Mouse (Mus musculus) liver, embryonic 12.5 days (tissue): ENCODE results near the gene Pde6c. TPM values are rescaled to one million over a fixed set of nuclear protein-coding genes. Genes with fewer than 3 reads are reported as not detected.

ENCODE experiments used
- ATAC-seq: fragments of 200-750 bp; cut with Nextera tagmentation; 2 replicates; pipeline ENCODE4 v1.8.0; 2017; ENCODE audit warnings: moderate number of reproducible peaks, mild to moderate bottlenecking, moderate library complexity
- H3K27ac ChIP-seq: fragments of 300-500 bp; sonication (generic); 2 replicates; pipeline ENCODE4 v1.5.1; 2016; ENCODE audit warnings: mild to moderate bottlenecking
- H3K27me3 ChIP-seq: fragments of 300-500 bp; sonication (generic); replicated peaks from 2 replicates; pipeline ENCODE4 v1.6.1; 2016; ENCODE audit warnings: mild to moderate bottlenecking, moderate library complexity
- H3K36me3 ChIP-seq: fragments of 300-500 bp; sonication (generic); 2 replicates; pipeline ENCODE4 v1.6.1; 2016; ENCODE audit warnings: mild to moderate bottlenecking, moderate library complexity
- H3K4me1 ChIP-seq: fragments of 300-500 bp; sonication (generic); 2 replicates; pipeline ENCODE4 v1.6.1; 2016
- H3K4me2 ChIP-seq: fragments of 300-500 bp; sonication (generic); 2 replicates; pipeline ENCODE4 v1.6.1; 2016; ENCODE audit warnings: mild to moderate bottlenecking, moderate library complexity
- H3K4me3 ChIP-seq: fragments of 300-500 bp; sonication (generic); 2 replicates; pipeline ENCODE4 v1.5.1; 2016; ENCODE audit warnings: mild to moderate bottlenecking, moderate library complexity
- H3K9ac ChIP-seq: fragments of 300-500 bp; sonication (generic); 2 replicates; pipeline ENCODE4 v1.6.1; 2016; ENCODE audit warnings: mild to moderate bottlenecking, moderate library complexity
- H3K9me3 ChIP-seq: fragments of 300-500 bp; sonication (generic); replicated peaks from 2 replicates; pipeline ENCODE4 v1.6.1; 2016; ENCODE audit warnings: mild to moderate bottlenecking, moderate library complexity
- WGBS: fragments of 180-500 bp; shearing (Covaris S2); methylation state at CpG from one replicate; pipeline ENCODE4 v1.1.7; 2016; ENCODE audit not compliant: insufficient replicate concordance; 5-methylcytosine and 5-hydroxymethylcytosine counted together
- polyA plus RNA-seq: library from polyadenylated mRNA; unstranded; fragments of >200 nt; fragmentation: Nextera tagmentation; extraction: Ambion mirVana; gene quantifications from 2 replicates; pipeline ENCODE4 v1.2.1, GENCODE M21; 2016

The Pde6c gene
- polyA plus RNA-seq, 1 experiment from 2014 or later, result 3.5 TPM

DNA sequence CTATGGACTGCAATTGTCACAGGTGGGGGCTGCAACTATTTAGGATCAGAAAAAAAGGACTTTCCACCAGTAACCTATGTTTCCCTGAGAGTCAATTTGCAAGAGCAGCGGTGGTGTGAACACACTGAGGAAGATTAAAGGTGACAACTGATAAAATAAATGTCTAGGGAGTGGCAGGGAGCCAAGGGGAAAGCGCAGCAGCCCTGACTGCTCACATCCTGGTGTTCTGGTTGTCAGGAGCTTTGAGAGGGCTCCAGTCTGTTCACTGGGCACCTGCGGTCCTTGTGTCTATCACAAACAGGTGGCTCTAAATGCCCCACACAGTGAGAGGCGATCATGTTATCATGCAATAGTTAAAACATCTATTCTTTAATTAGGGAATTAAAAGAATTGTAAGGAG lies 20.0 kb upstream of the Pde6c start:
- Histone ChIP-seq H3K27me3 (no peaks in the 10 kb centered on the region), H3K4me1 (no peaks in the 10 kb centered on the region), H3K9ac (no peak overlapping the region), H3K4me2 (no peak overlapping the region), H3K9me3 (no peaks in the 10 kb centered on the region), H3K36me3 (no peaks in the 10 kb centered on the region), H3K27ac (no peak overlapping the region), H3K4me3 (no peak overlapping the region)
- 39% methylated on average over 4 of the region's 4 CpGs for WGBS
- no peak for ATAC-seq

DNA sequence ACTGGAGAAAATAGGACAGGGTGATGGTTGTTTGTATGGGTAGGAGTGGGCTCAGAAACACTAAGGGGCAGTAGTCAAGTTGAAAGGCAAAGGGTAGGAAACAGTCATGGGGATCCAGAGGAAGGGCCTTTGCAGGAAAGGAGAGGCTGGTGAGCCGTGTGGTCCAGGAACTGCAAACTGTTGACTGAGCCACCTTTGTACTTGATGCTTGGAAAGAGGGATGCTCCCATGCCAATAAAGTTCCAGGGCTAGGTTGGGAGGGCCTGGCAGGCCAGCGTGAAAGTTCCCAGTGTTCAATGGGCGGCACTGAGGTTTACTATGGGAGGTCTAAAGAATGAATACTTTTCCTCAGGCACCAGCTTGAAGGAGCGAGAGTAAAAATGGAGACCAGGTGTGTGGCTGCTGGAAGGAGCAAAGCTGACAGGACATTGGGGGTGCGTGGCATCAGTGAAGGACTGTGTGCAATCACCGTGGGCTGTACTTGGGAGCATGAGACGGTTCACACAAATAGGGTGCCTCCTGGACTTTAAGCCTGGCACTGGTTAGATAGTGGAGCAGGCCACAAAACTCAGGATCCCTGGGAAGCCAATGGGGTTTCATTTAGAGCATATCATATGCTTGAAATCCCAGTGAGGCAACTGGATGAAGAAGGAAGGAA lies 17.6 kb upstream of the Pde6c start:
- WGBS, result 67% methylated on average over 7 of the region's 7 CpGs
- Histone ChIP-seq H3K27ac (no peak overlapping the region), H3K9me3 (no peaks in the 10 kb centered on the region), H3K27me3 (0 out of 2 replicates have a peak, but pooled peaks cover 1% of the 10 kb centered on the region), H3K9ac (no peak overlapping the region), H3K4me1 (no peaks in the 10 kb centered on the region), H3K36me3 (0 out of 2 replicates have a peak, but pooled peaks cover 5% of the 10 kb centered on the region), H3K4me3 (no peak overlapping the region), H3K4me2 (no peak overlapping the region)
- 0 out of 2 replicates have a peak, but pooled peaks have one; percentile 31 for ATAC-seq

DNA sequence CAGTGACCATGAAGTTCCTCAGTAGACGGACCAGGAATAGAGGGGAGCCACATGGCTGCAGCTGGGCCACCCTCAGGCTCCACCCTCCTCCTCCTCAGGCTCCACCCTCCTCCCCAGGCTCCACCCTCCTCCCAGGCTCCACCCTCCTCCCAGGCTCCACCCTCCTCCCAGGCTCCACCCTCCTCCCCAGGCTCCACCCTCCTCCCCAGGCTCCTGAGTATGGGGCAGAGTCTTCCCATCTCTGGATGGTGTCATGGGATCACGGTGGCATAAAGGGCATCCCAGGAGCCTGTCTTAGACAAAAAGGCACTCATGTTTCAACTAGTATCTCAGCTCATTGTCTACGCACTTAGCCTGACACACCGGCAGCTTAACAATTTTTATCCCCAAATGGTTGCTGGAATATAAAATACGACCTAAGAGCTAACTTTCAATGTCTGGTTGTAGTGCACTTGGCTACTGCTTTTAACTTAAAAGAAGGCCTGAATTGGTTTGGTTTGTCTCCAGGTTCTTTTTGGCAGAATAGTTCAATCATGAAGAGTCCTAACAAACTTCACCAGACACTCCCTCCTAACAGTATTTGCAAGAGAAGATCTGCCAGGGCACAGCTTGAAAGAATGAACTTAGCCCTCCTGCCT lies 12.3 kb upstream of the Pde6c start:
- Histone ChIP-seq H3K27me3 (peaks cover 37% of the 10 kb centered on the region), H3K9me3 (no peaks in the 10 kb centered on the region), H3K27ac (no peak overlapping the region), H3K36me3 (0 out of 2 replicates have a peak, but pooled peaks cover 5% of the 10 kb centered on the region), H3K4me2 (no peak overlapping the region), H3K9ac (no peak overlapping the region), H3K4me1 (no peaks in the 10 kb centered on the region), H3K4me3 (no peak overlapping the region)
- peak; percentile 45 for ATAC-seq
- WGBS, result 65% methylated on average over 5 of the region's 5 CpGs

GRCm38 (mm10) chr19:38123921-38124320 lies 8.7 kb upstream of the Pde6c start:
- WGBS, result 22% methylated on average over 9 of the region's 9 CpGs
- Histone ChIP-seq H3K36me3 (no peaks in the 10 kb centered on the region), H3K4me3 (peak overlapping the region; percentile 52), H3K27ac (peak overlapping the region; percentile 67), H3K9me3 (no peaks in the 10 kb centered on the region), H3K9ac (peak overlapping the region; percentile 55), H3K4me2 (peak overlapping the region; percentile 62), H3K27me3 (peaks cover 50% of the 10 kb centered on the region), H3K4me1 (no peaks in the 10 kb centered on the region)
- ATAC-seq, result no peak

GRCm38 (mm10) chr19:38124401-38125218 lies 8.0 kb upstream of the Pde6c start:
- peak overlapping the region; percentile 62 for H3K4me2 ChIP-seq
- no peaks in the 10 kb centered on the region for H3K9me3 ChIP-seq
- peak; percentile 67 for ATAC-seq
- peak overlapping the region; percentile 55 for H3K9ac ChIP-seq
- peak overlapping the region; percentile 52 for H3K4me3 ChIP-seq
- H3K27ac ChIP-seq, result peak overlapping the region; percentile 78
- H3K4me1 ChIP-seq, result no peaks in the 10 kb centered on the region
- H3K27me3 ChIP-seq, result peaks cover 50% of the 10 kb centered on the region
- WGBS, result 2% methylated on average over 42 of the region's 77 CpGs
- no peaks in the 10 kb centered on the region for H3K36me3 ChIP-seq

GRCm38 (mm10) chr19:38125219-38125610 lies 7.4 kb upstream of the Pde6c start, which contains the start of gene Rbp4:
TSS of gene Rbp4 (minus strand) at chr19:38125281.
- Histone ChIP-seq H3K4me3 (peak within 1 kb of the TSS; percentile 52), H3K9me3 (no peaks in the 10 kb centered on the region), H3K27ac (peak within 1 kb of the TSS; percentile 78), H3K27me3 (peaks cover 47% of the 10 kb centered on the region), H3K4me1 (no peaks in the 10 kb centered on the region), H3K4me2 (peak within 1 kb of the TSS; percentile 62), H3K36me3 (no peaks in the 10 kb centered on the region), H3K9ac (peak within 1 kb of the TSS; percentile 55)
- WGBS, result 53% methylated on average over 6 of the region's 6 CpGs
- ATAC-seq, result no peak

DNA sequence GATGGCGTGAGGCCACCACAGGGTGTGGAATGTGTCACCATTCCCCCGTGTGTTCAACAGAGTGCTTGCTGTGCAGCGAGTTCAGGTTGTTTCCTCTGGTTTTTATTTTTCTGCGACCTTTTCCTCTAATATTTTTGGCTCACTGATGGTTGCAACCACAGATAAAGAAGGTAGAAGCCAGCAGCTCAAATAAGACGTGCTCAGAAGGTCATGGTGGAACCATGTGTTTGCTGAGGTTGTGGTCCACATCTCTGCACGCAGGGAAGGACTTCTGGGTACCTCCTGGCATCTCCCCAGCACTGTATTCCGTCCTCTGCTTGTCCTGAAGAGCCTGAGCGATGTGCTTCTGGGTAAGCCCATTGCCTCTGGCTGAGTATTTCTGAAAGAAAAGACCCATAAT lies 5.9 kb upstream of the Pde6c start:
- Histone ChIP-seq H3K36me3 (no peaks in the 10 kb centered on the region), H3K9ac (no peak overlapping the region), H3K4me1 (no peaks in the 10 kb centered on the region), H3K27me3 (peaks cover 47% of the 10 kb centered on the region), H3K4me3 (no peak overlapping the region), H3K27ac (no peak overlapping the region), H3K4me2 (no peak overlapping the region), H3K9me3 (no peaks in the 10 kb centered on the region)
- ATAC-seq, result no peak
- WGBS, result 44% methylated on average over 8 of the region's 8 CpGs

- Histone ChIP-seq H3K4me1 (no peaks in the 10 kb centered on the region), H3K36me3 (no peaks in the 10 kb centered on the region), H3K4me2 (no peak overlapping the region), H3K27me3 (no peaks in the 10 kb centered on the region), H3K27ac (peak overlapping the region; percentile 64), H3K9me3 (no peaks in the 10 kb centered on the region), H3K4me3 (no peak overlapping the region), H3K9ac (no peak overlapping the region)
- ATAC-seq, result peak; percentile 85
- 50% methylated on average over 11 of the region's 11 CpGs for WGBS
These were observed 1.4 kb downstream of the Pde6c start for GRCm38 (mm10) chr19:38133986-38134385.

DNA sequence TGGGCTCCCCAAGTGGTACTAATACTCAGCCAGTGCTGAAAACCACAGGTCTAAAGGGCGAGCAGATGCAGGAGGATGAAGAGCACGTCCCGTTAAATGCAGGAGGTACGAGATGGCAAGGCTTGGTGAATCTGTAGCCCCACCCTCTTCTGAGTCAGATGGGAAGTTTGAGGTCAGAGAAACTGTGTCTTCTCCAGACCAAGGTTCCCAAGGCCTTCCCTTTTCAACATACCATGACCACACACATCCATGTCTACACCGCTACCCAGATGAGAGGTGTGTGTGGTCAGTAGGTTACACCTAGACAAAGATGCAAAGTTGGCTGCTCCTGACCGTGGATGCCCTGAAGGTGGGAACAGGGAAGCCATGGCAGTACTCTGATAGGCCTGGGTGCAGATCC lies 2.2 kb downstream of the Pde6c start:
- Histone ChIP-seq H3K36me3 (no peaks in the 10 kb centered on the region), H3K4me2 (no peak overlapping the region), H3K27me3 (no peaks in the 10 kb centered on the region), H3K4me3 (no peak overlapping the region), H3K9ac (no peak overlapping the region), H3K4me1 (no peaks in the 10 kb centered on the region), H3K27ac (peak overlapping the region; percentile 64), H3K9me3 (no peaks in the 10 kb centered on the region)
- ATAC-seq, result no peak; the same call in 1 of the 2 replicates
- 65% methylated on average over 6 of the region's 6 CpGs for WGBS

- Histone ChIP-seq H3K9ac (no peak overlapping the region), H3K4me3 (no peak overlapping the region), H3K4me2 (no peak overlapping the region), H3K27ac (no peak overlapping the region), H3K27me3 (no peaks in the 10 kb centered on the region), H3K36me3 (no peaks in the 10 kb centered on the region), H3K9me3 (no peaks in the 10 kb centered on the region), H3K4me1 (no peaks in the 10 kb centered on the region)
- ATAC-seq, result no peak
- WGBS, result 34% methylated on average over 4 of the region's 4 CpGs
These were observed 11.1 kb downstream of the Pde6c start for GRCm38 (mm10) chr19:38143540-38144271.

- H3K4me2 ChIP-seq, result no peak overlapping the region
- H3K9me3 ChIP-seq, result no peaks in the 10 kb centered on the region
- no peaks in the 10 kb centered on the region for H3K36me3 ChIP-seq
- H3K4me3 ChIP-seq, result no peak overlapping the region
- no peak for ATAC-seq
- no peaks in the 10 kb centered on the region for H3K27me3 ChIP-seq
- H3K9ac ChIP-seq, result no peak overlapping the region
- 75% methylated on average over 1 of the region's 1 CpGs for WGBS
- 0 out of 2 replicates have a peak, but pooled peaks cover 3% of the 10 kb centered on the region for H3K4me1 ChIP-seq
- H3K27ac ChIP-seq, result no peak overlapping the region
These were observed 23.7 kb downstream of the Pde6c start for GRCm38 (mm10) chr19:38156243-38156642.
